Mouse (Mus musculus): ENCODE measurements around the gene Gxylt2. TPM values are rescaled to one million over a fixed set of nuclear protein-coding genes. Genes with fewer than 3 reads are reported as not detected.

The Gxylt2 gene
- polyA plus RNA-seq, 1 experiment from 2014 or later: 0.85 TPM

DNA sequence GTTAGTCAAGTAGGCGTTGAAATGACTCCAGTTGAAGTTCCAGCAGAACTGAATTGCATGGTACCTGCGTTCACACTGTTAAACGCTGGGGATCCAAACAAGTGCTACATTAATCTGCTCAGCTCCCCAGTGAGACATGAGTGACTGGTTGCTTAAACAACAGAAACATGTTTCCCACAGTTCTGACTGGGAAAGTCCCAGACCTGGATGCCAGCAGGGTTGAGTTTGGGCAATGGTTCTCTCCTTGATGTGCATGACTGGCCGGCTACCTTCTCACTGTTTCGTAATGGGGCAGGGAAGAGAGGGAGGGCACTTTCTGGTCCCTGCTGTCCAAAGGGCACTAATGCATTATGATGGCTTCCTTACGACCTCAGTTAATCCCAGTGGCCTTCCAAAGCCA is 77.1 kb downstream of the Gxylt2 start:
- Histone ChIP-seq H3K9me3 (replicated peaks) (no peaks in the 10 kb centered on the region), H3K4me3 (no peak overlapping the region), H3K4me2 (no peak overlapping the region), H3K27me3 (no peaks in the 10 kb centered on the region), H3K9ac (no peak overlapping the region), H3K4me1 (no peaks in the 10 kb centered on the region), H3K27ac (no peak overlapping the region), H3K36me3 (ENCODE audit: poor library complexity, severe bottlenecking) (no peaks in the 10 kb centered on the region)
- 90% methylated on average over 6 of the region's 6 CpGs for WGBS
- no peak for ATAC-seq

DNA sequence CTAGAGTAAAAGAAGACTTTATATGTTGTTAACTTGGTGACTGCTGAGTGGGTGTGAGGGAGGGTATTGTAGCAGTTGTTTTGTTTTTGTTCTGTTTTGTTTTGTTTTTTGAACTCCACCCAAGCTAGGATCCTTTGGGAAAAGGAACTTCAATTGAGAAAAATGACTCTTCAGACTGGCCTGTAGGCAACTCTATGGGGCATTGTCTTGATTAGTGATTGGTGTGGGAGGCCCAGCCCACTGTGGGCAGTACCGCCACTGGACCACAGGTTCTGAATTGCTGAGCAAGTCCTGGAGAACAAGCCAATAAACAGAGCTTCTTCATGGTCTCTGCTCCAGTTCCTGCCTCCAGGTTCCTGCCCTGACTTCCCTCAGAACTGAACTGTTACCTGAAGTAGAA is 83.2 kb downstream of the Gxylt2 start:
- Histone ChIP-seq H3K27me3 (no peaks in the 10 kb centered on the region), H3K9me3 (replicated peaks) (peaks cover 4% of the 10 kb centered on the region; the same call in 1 of the 2 replicates), H3K4me3 (no peak overlapping the region), H3K9ac (no peak overlapping the region), H3K36me3 (ENCODE audit: poor library complexity, severe bottlenecking) (no peaks in the 10 kb centered on the region), H3K27ac (no peak overlapping the region), H3K4me1 (no peaks in the 10 kb centered on the region), H3K4me2 (no peak overlapping the region)
- WGBS: 75% methylated on average over 1 of the region's 1 CpGs
- no peak for ATAC-seq

DNA sequence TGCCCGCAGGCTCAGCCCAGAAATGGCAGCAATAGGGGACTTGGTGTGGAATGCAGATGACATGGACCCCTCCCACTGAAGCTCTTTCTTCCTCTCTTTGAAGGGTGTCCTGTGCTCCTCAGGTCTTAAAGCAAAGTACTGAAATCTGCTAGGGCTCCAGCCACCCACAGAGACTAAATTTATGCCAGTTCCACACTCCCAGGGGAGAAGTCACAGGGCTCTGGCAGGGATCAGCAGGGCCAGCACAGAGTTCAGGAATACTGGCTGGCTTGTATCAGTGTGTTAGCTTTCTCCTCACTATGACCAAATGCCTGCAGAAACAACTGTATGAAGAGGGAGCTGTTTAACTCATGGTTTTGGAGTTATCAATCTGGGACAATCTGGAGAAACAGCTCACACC is 84.6 kb downstream of the Gxylt2 start:
- WGBS: 100% methylated on average over 1 of the region's 1 CpGs
- no peaks in the 10 kb centered on the region; the same call in 1 of the 2 replicates for H3K4me1 ChIP-seq

DNA sequence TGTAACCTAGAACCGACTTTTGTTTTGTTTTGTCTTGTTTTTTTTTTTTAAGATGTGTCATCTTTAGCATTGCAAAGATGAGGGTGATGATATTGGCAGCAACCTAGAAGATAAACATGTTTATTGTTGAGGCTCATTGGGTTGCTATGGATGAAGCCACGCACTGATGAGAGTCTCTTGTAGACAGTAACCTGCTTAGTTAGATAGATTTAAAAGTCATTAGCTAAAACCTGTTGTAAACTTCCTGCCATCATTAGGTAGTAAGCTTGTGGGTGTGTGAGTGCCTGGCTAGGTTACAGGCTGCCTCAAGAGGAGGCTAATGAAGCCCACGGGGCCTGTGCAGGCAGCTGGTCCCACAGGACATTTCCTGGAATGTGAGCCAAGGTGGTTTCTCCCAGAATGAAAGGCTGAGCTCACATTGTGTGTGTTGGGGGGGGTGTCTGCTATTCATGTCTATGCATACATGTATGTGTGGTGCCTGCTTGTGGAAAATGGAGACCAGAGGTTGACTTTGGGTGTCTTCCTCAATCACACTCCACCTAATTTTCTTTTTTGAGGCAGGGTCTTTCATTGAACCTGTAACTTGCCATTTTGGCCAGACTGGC is 87.6 kb downstream of the Gxylt2 start:
- Histone ChIP-seq H3K4me1 (peaks cover 3% of the 10 kb centered on the region; the same call in 1 of the 2 replicates), H3K9ac (no peak overlapping the region), H3K27ac (no peak overlapping the region), H3K4me2 (no peak overlapping the region), H3K36me3 (ENCODE audit: poor library complexity, severe bottlenecking) (no peaks in the 10 kb centered on the region), H3K9me3 (replicated peaks) (no peaks in the 10 kb centered on the region), H3K4me3 (no peak overlapping the region), H3K27me3 (no peaks in the 10 kb centered on the region)
- no peak for ATAC-seq
- WGBS: 79% methylated on average over 3 of the region's 3 CpGs

More for the DNA sequence above, 84.6 kb downstream of the Gxylt2 start:
- H3K4me2 ChIP-seq: no peak overlapping the region
- H3K9me3 ChIP-seq (replicated peaks): peaks cover 4% of the 10 kb centered on the region; the same call in 1 of the 2 replicates
- H3K9ac ChIP-seq: no peak overlapping the region
- H3K27ac ChIP-seq: no peak overlapping the region
- no peak for ATAC-seq
- no peaks in the 10 kb centered on the region for H3K36me3 ChIP-seq (ENCODE audit: poor library complexity, severe bottlenecking)
- no peaks in the 10 kb centered on the region for H3K27me3 ChIP-seq
- H3K4me3 ChIP-seq: no peak overlapping the region

DNA sequence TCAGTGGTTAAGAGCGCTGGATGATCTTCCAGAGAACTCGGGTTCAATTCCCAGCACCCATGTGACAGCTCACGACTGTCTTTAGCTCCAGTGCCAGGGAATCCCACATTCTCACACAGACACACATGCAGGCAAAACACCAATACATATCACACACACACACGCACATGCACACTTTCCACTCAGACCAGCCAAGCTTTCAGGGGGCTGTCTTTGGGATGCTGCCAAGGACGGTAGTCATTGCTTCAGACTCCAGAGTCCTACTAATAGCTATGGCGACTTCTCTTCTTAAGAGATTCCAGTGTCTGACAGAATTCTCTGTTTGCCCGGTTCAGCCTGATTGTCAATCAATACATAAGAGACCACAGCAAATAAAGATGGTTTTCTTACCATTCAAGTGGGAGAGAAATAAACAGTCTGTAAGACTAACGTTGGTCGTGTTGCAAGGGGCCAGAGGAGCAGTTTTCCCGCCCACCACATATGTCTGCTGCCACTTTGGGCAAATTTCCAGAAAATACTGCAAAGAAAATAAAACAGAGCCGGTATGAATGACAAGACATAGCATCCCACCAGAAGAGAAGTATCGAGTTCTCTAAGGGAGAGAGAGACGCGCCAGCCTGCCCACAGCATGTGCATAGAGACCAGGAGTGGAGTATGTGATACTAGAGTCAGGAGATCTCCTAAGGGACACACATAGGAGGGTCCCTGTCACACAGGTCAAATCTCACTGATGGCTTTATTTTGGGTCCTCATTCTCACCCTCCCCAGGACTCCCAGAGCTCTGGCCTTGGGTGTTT is 88.6 kb downstream of the Gxylt2 start:
- Histone ChIP-seq H3K4me3 (no peak overlapping the region), H3K4me2 (no peak overlapping the region), H3K27ac (no peak overlapping the region), H3K4me1 (peaks cover 3% of the 10 kb centered on the region; the same call in 1 of the 2 replicates), H3K36me3 (ENCODE audit: poor library complexity, severe bottlenecking) (no peaks in the 10 kb centered on the region), H3K9ac (no peak overlapping the region), H3K27me3 (no peaks in the 10 kb centered on the region), H3K9me3 (replicated peaks) (no peaks in the 10 kb centered on the region)
- ATAC-seq: 0 out of 2 replicates have a peak, but pooled peaks have one; percentile 30
- 63% methylated on average over 14 of the region's 14 CpGs for WGBS

DNA sequence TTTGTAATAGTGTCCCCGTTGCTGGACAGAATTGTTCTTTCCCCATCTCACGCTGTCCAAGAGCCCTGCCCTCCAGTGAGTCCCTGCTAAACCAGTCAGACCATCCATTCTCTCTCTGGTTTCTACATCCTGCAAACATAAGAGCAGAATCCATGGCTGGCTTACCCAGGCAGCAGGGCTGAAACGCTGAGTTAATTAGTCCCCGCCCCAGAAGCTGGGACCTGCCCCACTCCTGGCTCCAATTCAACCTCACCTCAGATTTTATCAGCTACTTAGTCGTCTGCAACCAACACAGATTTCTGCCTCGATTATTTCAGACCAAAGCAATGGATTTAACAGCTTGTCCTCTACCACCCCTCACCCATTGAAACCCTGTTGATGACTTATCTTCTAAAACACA is 91.3 kb downstream of the Gxylt2 start:
- Histone ChIP-seq H3K27ac (no peak overlapping the region), H3K27me3 (no peaks in the 10 kb centered on the region), H3K9ac (no peak overlapping the region), H3K4me3 (no peak overlapping the region), H3K36me3 (ENCODE audit: poor library complexity, severe bottlenecking) (no peaks in the 10 kb centered on the region), H3K9me3 (replicated peaks) (no peaks in the 10 kb centered on the region), H3K4me1 (peaks cover 3% of the 10 kb centered on the region; the same call in 1 of the 2 replicates), H3K4me2 (no peak overlapping the region)
- 0 out of 2 replicates have a peak, but pooled peaks have one; percentile 16 for ATAC-seq
- 49% methylated on average over 6 of the region's 6 CpGs for WGBS

DNA sequence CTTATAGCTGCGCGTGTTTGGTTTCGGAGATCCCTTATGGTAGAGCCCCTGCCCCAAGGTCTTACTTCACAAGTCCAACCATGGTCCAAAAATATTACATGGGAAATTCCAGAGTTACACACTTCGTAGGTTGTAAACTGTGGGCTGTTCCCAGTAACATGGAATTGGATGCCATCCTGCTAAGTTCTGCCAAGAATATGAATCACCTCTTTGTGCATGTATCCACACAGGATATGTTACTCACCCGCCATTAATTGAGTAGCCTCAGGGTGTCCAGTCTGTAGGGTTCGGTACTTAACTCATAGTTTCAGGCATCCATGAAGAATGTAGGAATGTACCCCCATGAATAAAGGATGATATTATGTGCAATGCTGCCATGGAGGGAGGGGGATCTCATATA is 94.8 kb downstream of the Gxylt2 start:
- Histone ChIP-seq H3K9ac (no peak overlapping the region), H3K27me3 (no peaks in the 10 kb centered on the region), H3K9me3 (replicated peaks) (no peaks in the 10 kb centered on the region), H3K27ac (no peak overlapping the region), H3K36me3 (ENCODE audit: poor library complexity, severe bottlenecking) (no peaks in the 10 kb centered on the region), H3K4me3 (no peak overlapping the region), H3K4me1 (0 out of 2 replicates have a peak, but pooled peaks cover 3% of the 10 kb centered on the region), H3K4me2 (no peak overlapping the region)
- no peak for ATAC-seq
- 94% methylated on average over 6 of the region's 6 CpGs for WGBS

DNA sequence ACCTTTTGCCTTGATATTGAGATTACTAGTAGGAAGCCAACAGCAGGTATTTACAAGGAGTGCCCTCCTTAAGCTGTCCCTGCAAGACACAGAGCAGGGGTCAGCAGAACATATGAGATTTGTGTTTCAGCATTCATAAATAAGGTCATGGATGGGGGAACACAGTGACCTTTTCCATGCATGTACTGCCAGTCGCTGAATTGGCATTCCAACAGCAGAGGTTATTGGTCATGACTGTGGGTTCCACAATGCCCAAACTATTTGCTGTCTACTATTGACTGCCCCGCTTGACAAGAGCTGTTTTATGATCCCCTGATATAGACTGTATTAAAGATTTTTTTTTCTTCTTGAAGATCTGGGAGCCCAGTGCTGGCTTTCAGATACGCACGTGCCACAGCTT is 95.2 kb downstream of the Gxylt2 start:
- no peak overlapping the region for H3K4me3 ChIP-seq
- H3K27me3 ChIP-seq: no peaks in the 10 kb centered on the region
- no peak for ATAC-seq
- no peaks in the 10 kb centered on the region for H3K36me3 ChIP-seq (ENCODE audit: poor library complexity, severe bottlenecking)
- H3K27ac ChIP-seq: no peak overlapping the region
- 96% methylated on average over 4 of the region's 4 CpGs for WGBS
- no peak overlapping the region for H3K9ac ChIP-seq
- no peak overlapping the region for H3K4me2 ChIP-seq
- H3K4me1 ChIP-seq: 0 out of 2 replicates have a peak, but pooled peaks cover 3% of the 10 kb centered on the region
- no peaks in the 10 kb centered on the region for H3K9me3 ChIP-seq (replicated peaks)

DNA sequence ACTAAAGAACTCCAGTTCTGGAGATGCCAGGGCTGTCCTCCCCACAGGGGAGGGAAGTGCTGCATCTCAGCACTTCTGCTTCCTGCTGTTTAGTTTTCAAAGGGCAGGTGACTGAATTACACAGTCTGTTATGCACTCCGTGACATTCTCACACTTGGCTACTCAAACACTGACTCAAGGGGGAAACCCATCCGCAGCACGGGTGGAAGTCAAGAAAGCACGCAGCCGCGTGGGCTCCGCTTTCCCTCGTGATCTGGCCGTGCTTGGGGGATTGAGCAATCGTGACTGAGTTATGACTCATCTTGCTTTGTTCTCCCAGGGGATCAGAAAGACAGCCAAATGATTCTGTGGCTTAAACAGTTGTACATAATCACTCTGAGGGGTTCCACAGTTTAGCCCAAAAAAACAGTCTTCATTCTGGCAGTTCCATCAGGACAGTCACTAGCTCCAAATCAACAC is 96.0 kb downstream of the Gxylt2 start:
- Histone ChIP-seq H3K4me1 (peaks cover 2% of the 10 kb centered on the region; the same call in 1 of the 2 replicates), H3K4me3 (no peak overlapping the region), H3K9me3 (replicated peaks) (no peaks in the 10 kb centered on the region), H3K27me3 (no peaks in the 10 kb centered on the region), H3K36me3 (ENCODE audit: poor library complexity, severe bottlenecking) (no peaks in the 10 kb centered on the region), H3K4me2 (no peak overlapping the region), H3K27ac (no peak overlapping the region), H3K9ac (no peak overlapping the region)
- no peak for ATAC-seq
- WGBS: 77% methylated on average over 10 of the region's 10 CpGs

DNA sequence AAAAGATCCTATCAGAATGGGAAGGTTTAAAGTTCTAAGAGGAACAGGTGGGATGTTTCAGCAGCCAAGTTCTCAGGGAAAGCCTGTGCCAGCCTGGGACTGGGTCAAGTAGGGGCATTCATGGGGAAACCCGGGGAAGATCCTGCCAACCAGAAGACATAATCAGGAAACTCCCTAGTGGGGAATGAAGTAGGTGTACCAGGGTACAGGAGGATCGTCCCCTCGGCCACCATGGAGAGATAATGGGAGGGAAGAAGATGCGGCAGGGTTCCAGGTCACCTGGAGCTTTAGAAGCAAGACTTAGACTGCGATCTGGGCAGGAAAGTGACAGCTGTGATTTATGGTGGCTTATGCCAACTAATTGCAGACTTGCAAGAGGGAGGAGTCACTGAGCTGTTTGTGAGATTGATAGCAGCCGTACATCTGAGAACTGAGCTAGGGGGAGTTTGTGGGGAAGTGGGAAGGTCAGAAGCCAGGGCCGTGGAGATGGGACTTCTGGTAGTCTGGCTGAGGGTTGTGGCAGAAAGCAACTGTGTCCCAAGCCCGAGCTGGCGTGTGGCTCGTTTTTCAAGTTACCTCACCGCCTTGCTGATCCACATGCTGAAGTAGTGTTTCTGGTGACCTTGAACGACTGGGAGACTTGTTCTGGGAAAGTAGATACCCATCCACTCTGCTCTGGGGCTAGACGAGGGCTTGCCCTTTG is 98.0 kb downstream of the Gxylt2 start:
- Histone ChIP-seq H3K4me2 (no peak overlapping the region), H3K27me3 (no peaks in the 10 kb centered on the region), H3K9ac (no peak overlapping the region), H3K36me3 (ENCODE audit: poor library complexity, severe bottlenecking) (no peaks in the 10 kb centered on the region), H3K27ac (no peak overlapping the region), H3K4me1 (peaks cover 8% of the 10 kb centered on the region; the same call in 1 of the 2 replicates), H3K4me3 (no peak overlapping the region), H3K9me3 (replicated peaks) (no peaks in the 10 kb centered on the region)
- no peak for ATAC-seq
- WGBS: 84% methylated on average over 13 of the region's 13 CpGs

DNA sequence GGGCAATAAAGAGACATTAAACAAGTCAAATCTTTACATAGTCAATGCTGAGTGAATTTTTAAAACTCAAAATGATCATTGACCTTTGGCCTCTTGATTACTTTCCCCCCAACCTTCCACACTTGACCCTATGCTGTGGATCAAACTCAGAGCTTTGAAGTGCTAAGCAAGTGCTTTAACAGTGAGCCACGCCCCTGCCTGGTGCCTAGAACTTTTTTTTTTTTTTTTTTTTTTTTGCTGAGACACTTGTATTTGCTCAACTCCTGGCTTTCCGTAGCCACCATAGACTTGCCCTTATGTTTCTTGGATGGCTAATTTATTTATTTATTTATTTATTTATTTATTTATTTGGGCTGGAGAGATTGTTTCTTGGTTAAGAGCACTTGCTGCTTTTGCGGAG is 98.7 kb downstream of the Gxylt2 start:
- Histone ChIP-seq H3K9me3 (replicated peaks) (no peaks in the 10 kb centered on the region), H3K4me2 (no peak overlapping the region), H3K27me3 (no peaks in the 10 kb centered on the region), H3K27ac (no peak overlapping the region), H3K4me1 (peaks cover 8% of the 10 kb centered on the region; the same call in 1 of the 2 replicates), H3K36me3 (ENCODE audit: poor library complexity, severe bottlenecking) (no peaks in the 10 kb centered on the region), H3K4me3 (no peak overlapping the region), H3K9ac (no peak overlapping the region)
- 89% methylated on average over 3 of the region's 3 CpGs for WGBS
- ATAC-seq: no peak

DNA sequence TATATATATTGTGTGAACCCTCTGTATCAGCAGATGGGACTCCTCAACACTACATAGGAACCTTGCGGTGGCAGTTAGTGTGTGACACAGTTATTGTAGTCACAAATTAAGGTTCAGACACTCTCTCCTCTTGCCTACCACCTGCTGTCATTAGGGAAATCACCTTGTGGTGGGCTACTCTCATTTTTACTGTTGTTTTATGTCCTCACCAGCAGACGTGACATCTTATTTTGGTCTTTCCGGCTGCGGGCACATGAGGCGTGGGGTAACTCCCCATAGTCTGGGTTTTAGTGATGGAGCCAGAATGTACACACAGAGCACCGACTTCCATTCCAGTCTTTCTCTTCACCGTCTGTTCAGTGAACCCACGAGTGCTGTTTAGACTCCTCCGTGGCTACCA is 102.7 kb downstream of the Gxylt2 start:
- Histone ChIP-seq H3K9ac (no peak overlapping the region), H3K4me3 (no peak overlapping the region), H3K4me1 (peaks cover 8% of the 10 kb centered on the region; the same call in 1 of the 2 replicates), H3K9me3 (replicated peaks) (no peaks in the 10 kb centered on the region), H3K4me2 (no peak overlapping the region), H3K27me3 (no peaks in the 10 kb centered on the region), H3K36me3 (ENCODE audit: poor library complexity, severe bottlenecking) (no peaks in the 10 kb centered on the region), H3K27ac (no peak overlapping the region)
- WGBS: 91% methylated on average over 9 of the region's 9 CpGs
- no peak for ATAC-seq

All from forebrain, embryonic 13.5 days (tissue).